Mouse (Mus musculus) CH12.LX (cell line): ENCODE measurements at regions not wholly inside any gene's neighbourhood (a gene's known extent, or its start where the extent isn't known, plus 50 kb on each side); places are given as distances from the start of the nearest gene placed in this dataset.

Experiments used
- BHLHE40 ChIP-seq: IDR thresholded peaks from 2 replicates; pipeline ENCODE4 v1.6.1; 2011; ENCODE audit warnings: mild to moderate bottlenecking, low read depth, low read length, improper control_type of control experiment
- CTCF ChIP-seq, 2 experiments: IDR thresholded peaks in 1 of 2; conservative IDR thresholded peaks in 1 of 2; 2 replicates each; pipeline ENCODE4 v1.5.1; 2011 to 2012; ENCODE audit warnings: low read depth in 2 of 2, low read length in 2 of 2, improper control_type of control experiment in 1 of 2, inconsistent platforms in 1 of 2, mild to moderate bottlenecking in 1 of 2, moderate library complexity in 1 of 2
- HCFC1 ChIP-seq: IDR thresholded peaks from 2 replicates; pipeline ENCODE4 v1.6.1; 2012; ENCODE audit warnings: low read depth, mild to moderate bottlenecking, inconsistent platforms, low read length, improper control_type of control experiment
- MAFK ChIP-seq: IDR thresholded peaks from 2 replicates; pipeline ENCODE4 v1.6.1; 2011; ENCODE audit warnings: low read length, improper control_type of control experiment; ENCODE audit not compliant: insufficient replicate concordance
- POLR2A ChIP-seq: IDR thresholded peaks from 2 replicates; pipeline ENCODE4 v1.6.1; 2011; ENCODE audit warnings: low read depth, mild to moderate bottlenecking, improper control_type of control experiment, low read length
- TCF12 ChIP-seq: IDR thresholded peaks from 2 replicates; pipeline ENCODE4 v1.6.1; 2014; ENCODE audit warnings: low read depth, mild to moderate bottlenecking, inconsistent platforms, low read length, improper control_type of control experiment
- UBTF ChIP-seq: IDR thresholded peaks from 2 replicates; pipeline ENCODE4 v1.6.1; 2012; ENCODE audit warnings: low read depth, mild to moderate bottlenecking, inconsistent platforms, low read length, improper control_type of control experiment, moderate library complexity

GRCm38 (mm10) chr1:65509003-65509402, 227.1 kb downstream of the Pth2r start:
- no peak for TF ChIP-seq BHLHE40
- no peak for TF ChIP-seq TCF12
- TF ChIP-seq UBTF = no peak
- no peak for TF ChIP-seq HCFC1
- TF ChIP-seq MAFK = no peak
- no peak for TF ChIP-seq CTCF (conservative IDR thresholded peaks at IDR 0.05 in 1 of 2, IDR thresholded peaks at IDR 0.05 in 1 of 2; ENCODE audit: low read depth in 2 of 2, low read length in 2 of 2)
- no peak for TF ChIP-seq POLR2A
